Mouse (Mus musculus): ENCODE results near the gene Cdr2.

GRCm38 (mm10) chr7:120942506-120942905, 39.6 kb downstream of the Cdr2 start:
- TF ChIP-seq CTCF (IDR thresholded peaks at IDR 0.05; ENCODE audit: low read depth) (no peak), EP300 (IDR thresholded peaks at IDR 0.05; ENCODE audit: low read depth) (no peak)
